Mouse (Mus musculus): ENCODE results near the gene Degs2. TPM values are rescaled to one million over a fixed set of nuclear protein-coding genes. Genes with fewer than 3 reads are reported as not detected.

Degs2 gene
- polyA plus RNA-seq, 1 experiment from 2014 or later, result 3.0 TPM

GRCm38 (mm10) chr12:108693592-108693991, 8.5 kb downstream of the Degs2 start:
- Histone ChIP-seq H3K9me3 (replicated peaks; ENCODE audit: control insufficient read depth, low read length) (no peaks in the 10 kb centered on the region), H3K36me3 (ENCODE audit: control insufficient read depth, insufficient read depth) (no peaks in the 10 kb centered on the region), H3K27ac (ENCODE audit: low read length) (no peak overlapping the region), H3K4me3 (ENCODE audit: low read length) (no peak overlapping the region), H3K9ac (ENCODE audit: low read length) (no peak overlapping the region), H3K4me1 (ENCODE audit: control insufficient read depth, insufficient read depth, low read length) (0 out of 2 replicates have a peak, but pooled peaks cover 2% of the 10 kb centered on the region), H3K4me2 (ENCODE audit: low read depth, low read length) (no peak overlapping the region), H3K27me3 (ENCODE audit: control insufficient read depth, insufficient read depth, low read length) (no peaks in the 10 kb centered on the region)
- 66% methylated on average over 2 of the region's 2 CpGs for WGBS
- no peak for ATAC-seq (replicated peaks; ENCODE audit: extremely low read depth, insufficient read depth, low FRiP score)

DNA sequence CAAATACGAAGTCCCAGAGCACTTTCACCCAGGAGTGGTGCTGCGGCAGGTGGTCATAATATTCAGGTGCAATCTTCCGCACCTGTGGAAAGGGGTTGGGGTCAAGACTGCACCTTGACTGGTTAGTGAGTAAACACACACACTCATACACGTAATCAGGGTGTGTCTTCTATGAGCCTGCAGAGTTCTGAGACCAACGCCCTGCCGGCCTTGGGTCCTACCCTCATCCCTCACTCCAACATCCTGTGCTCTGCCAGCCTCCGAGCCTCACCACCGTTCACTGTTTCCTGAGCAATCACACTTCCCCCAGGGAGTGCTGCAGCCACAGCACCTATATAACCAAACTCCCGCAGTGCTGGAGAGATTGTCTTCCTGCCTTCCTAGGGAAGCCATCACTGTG, 11.6 kb downstream of the Degs2 start:
- WGBS, result 78% methylated on average over 9 of the region's 9 CpGs
- Histone ChIP-seq H3K4me1 (ENCODE audit: control insufficient read depth, insufficient read depth, low read length) (0 out of 2 replicates have a peak, but pooled peaks cover 2% of the 10 kb centered on the region), H3K4me3 (ENCODE audit: low read length) (no peak overlapping the region), H3K27ac (ENCODE audit: low read length) (no peak overlapping the region), H3K36me3 (ENCODE audit: control insufficient read depth, insufficient read depth) (peaks cover 3% of the 10 kb centered on the region; the same call in 1 of the 2 replicates), H3K9me3 (replicated peaks; ENCODE audit: control insufficient read depth, low read length) (no peaks in the 10 kb centered on the region), H3K4me2 (ENCODE audit: low read depth, low read length) (no peak overlapping the region), H3K9ac (ENCODE audit: low read length) (no peak overlapping the region), H3K27me3 (ENCODE audit: control insufficient read depth, insufficient read depth, low read length) (no peaks in the 10 kb centered on the region)
- ATAC-seq (replicated peaks; ENCODE audit: extremely low read depth, insufficient read depth, low FRiP score), result no peak

- Histone ChIP-seq H3K27ac (ENCODE audit: low read length) (no peak overlapping the region), H3K4me3 (ENCODE audit: low read length) (no peak overlapping the region), H3K27me3 (ENCODE audit: control insufficient read depth, insufficient read depth, low read length) (no peaks in the 10 kb centered on the region), H3K4me2 (ENCODE audit: low read depth, low read length) (no peak overlapping the region), H3K36me3 (ENCODE audit: control insufficient read depth, insufficient read depth) (peaks cover 4% of the 10 kb centered on the region), H3K9ac (ENCODE audit: low read length) (no peak overlapping the region), H3K9me3 (replicated peaks; ENCODE audit: control insufficient read depth, low read length) (no peaks in the 10 kb centered on the region), H3K4me1 (ENCODE audit: control insufficient read depth, insufficient read depth, low read length) (0 out of 2 replicates have a peak, but pooled peaks cover 2% of the 10 kb centered on the region)
- 0 out of 2 replicates have a peak, but pooled peaks have one; percentile 19 for ATAC-seq (replicated peaks; ENCODE audit: extremely low read depth, insufficient read depth, low FRiP score)
- WGBS, result 51% methylated on average over 9 of the region's 9 CpGs
These were observed 12.9 kb downstream of the Degs2 start for GRCm38 (mm10) chr12:108689167-108689566.

DNA sequence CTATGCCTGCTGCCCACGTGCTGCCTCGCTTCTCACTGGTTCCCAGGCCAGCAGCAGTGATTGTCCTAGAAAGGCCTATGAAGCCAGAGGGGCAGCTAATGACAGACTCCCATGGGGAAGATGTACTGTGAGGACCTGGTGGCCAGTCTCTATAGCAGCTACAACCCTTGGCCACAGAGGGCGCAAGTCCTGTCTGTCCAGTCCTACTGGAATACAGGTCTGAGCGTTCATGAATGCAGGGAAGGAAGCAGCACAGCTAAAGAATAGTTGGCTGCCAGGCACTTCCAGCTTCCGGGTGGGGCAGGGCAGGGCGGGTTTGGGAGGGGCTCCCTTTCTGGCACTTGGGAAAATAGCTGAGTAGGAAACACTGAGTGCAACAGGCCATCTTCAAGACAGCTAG, 15.2 kb downstream of the Degs2 start:
- Histone ChIP-seq H3K4me1 (ENCODE audit: control insufficient read depth, insufficient read depth, low read length) (0 out of 2 replicates have a peak, but pooled peaks cover 2% of the 10 kb centered on the region), H3K27me3 (ENCODE audit: control insufficient read depth, insufficient read depth, low read length) (no peaks in the 10 kb centered on the region), H3K27ac (ENCODE audit: low read length) (no peak overlapping the region), H3K9ac (ENCODE audit: low read length) (no peak overlapping the region), H3K36me3 (ENCODE audit: control insufficient read depth, insufficient read depth) (peaks cover 6% of the 10 kb centered on the region), H3K4me2 (ENCODE audit: low read depth, low read length) (no peak overlapping the region), H3K4me3 (ENCODE audit: low read length) (no peak overlapping the region), H3K9me3 (replicated peaks; ENCODE audit: control insufficient read depth, low read length) (no peaks in the 10 kb centered on the region)
- ATAC-seq (replicated peaks; ENCODE audit: extremely low read depth, insufficient read depth, low FRiP score), result no peak
- WGBS, result 69% methylated on average over 6 of the region's 6 CpGs

DNA sequence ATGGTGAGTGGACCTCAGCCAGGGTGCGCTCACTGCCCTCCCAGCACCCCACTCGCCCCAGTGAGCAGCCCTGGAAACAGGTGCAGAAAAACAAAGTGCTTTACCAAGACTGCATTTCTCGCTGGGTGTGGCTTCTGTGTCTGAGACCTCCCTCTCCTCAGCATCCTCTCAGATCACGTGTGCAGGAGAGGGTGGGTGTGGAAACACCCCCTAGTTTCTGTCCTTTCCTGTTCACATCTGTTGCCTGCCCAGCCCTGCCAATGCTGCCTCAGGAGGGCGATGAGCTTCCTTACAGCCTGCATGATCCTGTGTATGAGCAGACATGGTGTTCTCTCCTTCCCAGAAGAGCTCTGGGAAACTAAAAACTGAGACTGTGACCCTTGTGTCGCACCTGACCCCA, 15.7 kb downstream of the Degs2 start:
- ATAC-seq (replicated peaks; ENCODE audit: extremely low read depth, insufficient read depth, low FRiP score), result peak; percentile 30; the same call in 1 of the 2 replicates
- Histone ChIP-seq H3K4me1 (ENCODE audit: control insufficient read depth, insufficient read depth, low read length) (0 out of 2 replicates have a peak, but pooled peaks cover 2% of the 10 kb centered on the region), H3K4me2 (ENCODE audit: low read depth, low read length) (no peak overlapping the region), H3K27ac (ENCODE audit: low read length) (no peak overlapping the region), H3K36me3 (ENCODE audit: control insufficient read depth, insufficient read depth) (peaks cover 7% of the 10 kb centered on the region), H3K9ac (ENCODE audit: low read length) (no peak overlapping the region), H3K9me3 (replicated peaks; ENCODE audit: control insufficient read depth, low read length) (no peaks in the 10 kb centered on the region), H3K27me3 (ENCODE audit: control insufficient read depth, insufficient read depth, low read length) (no peaks in the 10 kb centered on the region), H3K4me3 (ENCODE audit: low read length) (no peak overlapping the region)
- 81% methylated on average over 6 of the region's 6 CpGs for WGBS

GRCm38 (mm10) chr12:108682240-108683023, 19.7 kb downstream of the Degs2 start:
- Histone ChIP-seq H3K4me3 (ENCODE audit: low read length) (no peak overlapping the region), H3K9me3 (replicated peaks; ENCODE audit: control insufficient read depth, low read length) (no peaks in the 10 kb centered on the region), H3K4me2 (ENCODE audit: low read depth, low read length) (no peak overlapping the region), H3K9ac (ENCODE audit: low read length) (no peak overlapping the region), H3K36me3 (ENCODE audit: control insufficient read depth, insufficient read depth) (peaks cover 25% of the 10 kb centered on the region), H3K27ac (ENCODE audit: low read length) (no peak overlapping the region), H3K4me1 (ENCODE audit: control insufficient read depth, insufficient read depth, low read length) (no peaks in the 10 kb centered on the region), H3K27me3 (ENCODE audit: control insufficient read depth, insufficient read depth, low read length) (no peaks in the 10 kb centered on the region)
- 80% methylated on average over 13 of the region's 13 CpGs for WGBS
- ATAC-seq (replicated peaks; ENCODE audit: extremely low read depth, insufficient read depth, low FRiP score), result no peak

DNA sequence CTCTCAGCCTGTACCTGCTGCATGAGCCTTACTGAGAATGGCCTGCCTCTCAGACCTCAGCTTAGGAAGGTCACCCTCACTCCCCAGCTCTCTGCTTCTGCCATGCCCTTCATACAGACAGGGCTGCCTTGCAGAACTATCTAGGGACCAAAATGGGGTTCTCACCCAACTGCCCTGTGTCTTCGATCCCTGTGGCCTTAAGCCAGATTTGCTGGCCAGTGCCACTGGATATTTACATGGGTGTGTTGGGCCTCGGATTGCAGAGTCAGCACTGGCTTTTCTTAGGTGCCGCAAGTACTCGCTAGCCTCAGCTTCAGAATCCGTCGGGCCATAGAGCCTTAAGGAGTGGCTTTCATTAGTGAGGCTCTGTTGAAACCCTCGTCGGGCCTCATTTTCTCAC, 21.3 kb downstream of the Degs2 start:
- Histone ChIP-seq H3K9me3 (replicated peaks; ENCODE audit: control insufficient read depth, low read length) (no peaks in the 10 kb centered on the region), H3K36me3 (ENCODE audit: control insufficient read depth, insufficient read depth) (peaks cover 27% of the 10 kb centered on the region), H3K4me2 (ENCODE audit: low read depth, low read length) (no peak overlapping the region), H3K4me1 (ENCODE audit: control insufficient read depth, insufficient read depth, low read length) (no peaks in the 10 kb centered on the region), H3K4me3 (ENCODE audit: low read length) (no peak overlapping the region), H3K9ac (ENCODE audit: low read length) (no peak overlapping the region; the same call in 1 of the 2 replicates), H3K27me3 (ENCODE audit: control insufficient read depth, insufficient read depth, low read length) (no peaks in the 10 kb centered on the region), H3K27ac (ENCODE audit: low read length) (no peak overlapping the region)
- ATAC-seq (replicated peaks; ENCODE audit: extremely low read depth, insufficient read depth, low FRiP score), result no peak
- 90% methylated on average over 8 of the region's 8 CpGs for WGBS

GRCm38 (mm10) chr12:108678366-108678765, 23.7 kb downstream of the Degs2 start:
- ATAC-seq (replicated peaks; ENCODE audit: extremely low read depth, insufficient read depth, low FRiP score), result no peak
- WGBS, result 54% methylated on average over 4 of the region's 4 CpGs
- Histone ChIP-seq H3K9ac (ENCODE audit: low read length) (no peak overlapping the region), H3K4me2 (ENCODE audit: low read depth, low read length) (no peak overlapping the region), H3K27ac (ENCODE audit: low read length) (no peak overlapping the region), H3K4me3 (ENCODE audit: low read length) (no peak overlapping the region), H3K4me1 (ENCODE audit: control insufficient read depth, insufficient read depth, low read length) (peaks cover 6% of the 10 kb centered on the region), H3K36me3 (ENCODE audit: control insufficient read depth, insufficient read depth) (peaks cover 28% of the 10 kb centered on the region), H3K9me3 (replicated peaks; ENCODE audit: control insufficient read depth, low read length) (no peaks in the 10 kb centered on the region), H3K27me3 (ENCODE audit: control insufficient read depth, insufficient read depth, low read length) (no peaks in the 10 kb centered on the region)

DNA sequence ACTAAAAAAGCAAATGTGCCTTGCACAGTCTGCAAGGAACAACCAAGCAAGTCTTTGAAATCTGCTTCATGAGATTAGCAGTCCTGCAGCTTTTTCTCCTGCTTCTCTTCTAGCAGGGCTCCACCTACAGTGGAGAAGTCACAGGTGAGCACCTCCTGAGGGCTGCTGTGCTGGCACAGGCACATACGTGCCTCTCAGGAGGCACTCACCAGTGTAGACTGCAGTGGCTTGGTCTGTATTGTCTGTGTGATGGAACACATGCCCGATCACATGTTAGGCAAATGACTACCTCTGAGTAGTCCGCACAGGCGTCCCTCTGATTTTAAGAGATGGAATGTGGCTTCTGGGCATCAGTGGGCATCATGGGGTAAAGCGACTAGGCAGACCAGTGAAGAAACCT, 25.0 kb downstream of the Degs2 start:
- H3K27ac ChIP-seq (ENCODE audit: low read length), result no peak overlapping the region
- no peak for ATAC-seq (replicated peaks; ENCODE audit: extremely low read depth, insufficient read depth, low FRiP score)
- 83% methylated on average over 5 of the region's 5 CpGs for WGBS
- no peaks in the 10 kb centered on the region for H3K27me3 ChIP-seq (ENCODE audit: control insufficient read depth, insufficient read depth, low read length)
- H3K4me3 ChIP-seq (ENCODE audit: low read length), result no peak overlapping the region
- peaks cover 6% of the 10 kb centered on the region for H3K4me1 ChIP-seq (ENCODE audit: control insufficient read depth, insufficient read depth, low read length)
- H3K4me2 ChIP-seq (ENCODE audit: low read depth, low read length), result no peak overlapping the region
- no peaks in the 10 kb centered on the region for H3K9me3 ChIP-seq (replicated peaks; ENCODE audit: control insufficient read depth, low read length)
- no peak overlapping the region for H3K9ac ChIP-seq (ENCODE audit: low read length)
- peaks cover 31% of the 10 kb centered on the region for H3K36me3 ChIP-seq (ENCODE audit: control insufficient read depth, insufficient read depth)
